Mouse (Mus musculus) urinary bladder, adult 18-20 months (tissue): ENCODE results near the gene Mfsd4b1.
"Not testable (repeated sequence)": the region's sequence is repeated elsewhere in the genome, so short reads cannot be mapped to it uniquely, and the experiment has no call there.

Experiments used
- DNase-seq, 2 experiments: peaks; one replicate each; pipeline ENCODE4 v3.0.0; 2022; ENCODE audit warnings: low spot score in 2 of 2, mixed read lengths in 2 of 2

Gene Mfsd4b1

DNA sequence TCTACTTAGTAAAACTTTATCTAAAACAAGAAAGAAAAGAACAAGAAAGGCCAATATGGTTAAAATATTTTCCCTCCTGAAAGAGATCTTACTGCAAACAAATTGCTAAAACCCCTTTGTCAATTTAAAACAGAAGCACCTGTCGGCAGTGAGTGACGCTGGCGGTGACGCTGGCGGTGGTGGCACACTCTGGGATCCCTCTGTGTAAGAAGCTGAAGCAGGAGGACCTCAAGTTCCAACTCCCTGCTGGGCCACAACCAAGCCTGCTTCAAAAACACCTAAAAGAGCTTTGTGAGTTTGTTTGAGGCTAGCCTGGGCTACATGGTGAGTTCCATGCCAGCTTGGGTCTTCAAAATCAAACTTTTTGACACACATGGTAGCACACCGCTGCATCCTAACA is 9.9 kb upstream of the Mfsd4b1 start:
- no peak for DNase-seq

DNA sequence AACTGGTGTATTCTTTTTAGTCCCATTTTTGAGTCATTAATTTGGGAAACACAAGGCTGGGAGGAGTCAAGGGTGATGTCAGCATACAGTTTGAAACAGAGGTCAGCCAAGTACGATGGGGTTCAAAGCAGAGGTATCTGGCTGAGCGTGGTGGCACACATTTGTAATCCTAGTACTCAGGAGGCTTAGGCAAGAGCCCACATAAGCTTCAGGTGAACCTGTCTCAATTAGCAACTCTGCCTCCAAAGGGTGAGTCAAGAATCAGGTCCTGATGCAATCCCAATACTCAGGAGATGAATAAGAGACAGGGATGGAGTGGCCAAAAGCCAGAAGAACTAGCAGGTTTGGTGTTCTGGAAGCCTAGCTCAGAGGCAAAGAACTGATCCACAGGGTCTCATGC is 7.8 kb upstream of the Mfsd4b1 start:
- no peak for DNase-seq

DNA sequence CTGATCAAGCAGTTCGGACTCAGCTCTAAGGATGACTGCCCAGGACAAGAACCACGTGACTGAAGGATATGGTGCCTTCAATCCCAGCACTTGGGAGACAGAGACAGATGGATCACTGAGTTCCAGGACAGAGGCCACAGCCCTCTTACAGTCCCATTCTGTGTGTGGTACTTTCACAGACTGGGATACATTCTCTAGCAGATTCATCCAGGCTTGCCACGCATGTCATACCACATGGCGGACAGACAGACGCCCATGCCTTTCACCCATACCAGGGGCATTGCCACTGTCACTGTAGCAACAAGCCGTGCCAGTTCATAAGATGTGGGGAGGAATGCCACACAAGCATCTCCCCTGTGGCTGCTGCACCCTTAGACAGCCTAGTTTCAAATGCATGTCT is 5.6 kb upstream of the Mfsd4b1 start:
- no peak for DNase-seq

DNA sequence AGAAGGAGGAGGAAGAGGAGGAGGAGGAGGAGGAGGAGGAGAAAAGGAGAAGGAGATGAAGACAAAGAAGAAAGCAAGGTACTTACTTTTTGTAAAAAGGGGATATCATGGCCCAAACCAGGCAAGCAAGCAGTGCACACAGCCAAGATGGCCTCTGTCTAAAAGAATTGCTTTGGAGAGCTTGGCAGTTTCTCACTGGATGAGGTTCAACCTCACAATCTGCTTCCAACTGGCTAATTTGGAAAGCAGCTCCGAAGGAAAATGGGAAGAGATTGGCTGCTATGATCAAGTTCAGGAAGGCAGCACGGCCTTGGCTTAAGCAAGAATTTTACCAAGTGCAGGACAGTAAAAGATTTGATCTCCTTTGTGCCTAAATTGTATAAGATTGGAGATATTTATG is 4.5 kb upstream of the Mfsd4b1 start:
- DNase-seq = no peak

DNA sequence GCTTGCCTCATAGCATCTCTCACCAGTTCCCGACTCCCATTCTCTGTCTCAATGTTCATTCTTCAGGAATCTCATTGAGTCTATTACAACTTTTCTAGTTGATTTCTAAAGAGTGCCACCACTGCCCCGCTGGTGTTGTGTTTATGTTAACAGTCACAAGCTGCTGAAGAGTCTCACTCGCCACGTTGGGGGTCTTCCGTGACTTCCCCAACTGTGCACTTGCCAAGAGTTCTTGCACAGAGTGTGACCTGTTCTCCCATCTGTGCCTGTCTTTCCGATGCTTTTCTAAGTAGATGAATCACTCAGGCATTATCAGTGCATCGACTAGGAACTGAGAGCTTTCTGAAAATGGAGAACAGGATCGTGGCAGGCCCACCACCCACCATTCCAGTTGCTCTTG is 3.0 kb upstream of the Mfsd4b1 start:
- no peak for DNase-seq

DNA sequence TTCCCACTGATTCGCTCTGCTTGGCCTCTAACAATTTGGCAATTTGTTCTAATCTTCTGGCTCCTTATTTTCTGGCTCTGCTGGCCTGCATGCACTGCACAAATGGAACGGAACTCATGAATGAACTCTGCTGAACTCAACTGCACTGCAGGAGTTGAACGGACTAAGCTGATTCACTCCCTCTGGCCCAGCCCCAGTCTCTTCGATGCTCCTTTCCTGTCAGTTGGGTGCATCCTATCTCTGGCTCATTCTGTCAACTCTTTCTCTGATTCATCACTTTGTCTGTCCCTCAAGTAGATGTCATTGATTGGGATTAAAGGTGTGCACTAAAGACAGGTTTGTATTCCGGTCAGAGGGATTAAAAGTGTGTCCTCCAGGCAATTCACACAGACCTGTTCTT is 1.5 kb upstream of the Mfsd4b1 start:
- DNase-seq = no peak

DNA sequence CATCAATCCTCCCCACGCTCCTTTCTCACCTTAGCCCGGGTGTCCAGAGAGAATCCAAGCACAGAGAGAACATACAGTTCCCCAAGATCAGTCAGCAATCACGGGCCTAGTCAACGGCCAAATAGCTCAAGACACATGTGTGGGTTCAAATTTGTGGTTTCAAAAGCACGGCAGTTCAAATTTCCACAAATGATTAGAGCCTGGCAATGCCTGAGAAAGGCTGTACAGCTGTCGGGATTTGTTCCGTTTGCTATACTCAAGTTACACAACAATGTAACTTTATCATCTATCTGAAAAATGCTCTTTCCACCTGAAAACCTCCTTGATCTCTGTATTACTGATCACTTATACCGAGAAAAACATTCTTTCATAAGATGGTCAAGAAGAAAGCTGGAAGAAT is 492 bp upstream of the Mfsd4b1 start:
- no peak for DNase-seq

DNA sequence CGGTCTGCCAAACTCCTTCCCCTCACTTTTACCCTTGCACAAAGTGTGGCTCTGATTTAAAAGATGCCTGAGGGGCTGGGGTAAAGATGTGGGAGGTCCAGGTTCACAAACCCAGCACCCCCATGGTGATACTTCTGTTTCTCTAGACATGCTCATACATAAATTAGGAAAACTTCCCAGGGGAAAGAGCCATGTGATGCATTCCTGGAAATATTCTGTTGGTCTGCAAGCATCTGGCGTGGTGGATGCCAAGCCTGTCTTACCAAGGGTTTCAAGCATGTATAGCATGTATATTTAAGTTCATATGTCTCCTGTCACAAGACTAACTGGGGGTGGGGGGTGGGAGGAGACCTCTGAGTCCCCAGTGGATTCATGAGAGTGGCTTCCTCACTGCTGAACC is 4.7 kb downstream of the Mfsd4b1 start:
- no peak for DNase-seq

DNA sequence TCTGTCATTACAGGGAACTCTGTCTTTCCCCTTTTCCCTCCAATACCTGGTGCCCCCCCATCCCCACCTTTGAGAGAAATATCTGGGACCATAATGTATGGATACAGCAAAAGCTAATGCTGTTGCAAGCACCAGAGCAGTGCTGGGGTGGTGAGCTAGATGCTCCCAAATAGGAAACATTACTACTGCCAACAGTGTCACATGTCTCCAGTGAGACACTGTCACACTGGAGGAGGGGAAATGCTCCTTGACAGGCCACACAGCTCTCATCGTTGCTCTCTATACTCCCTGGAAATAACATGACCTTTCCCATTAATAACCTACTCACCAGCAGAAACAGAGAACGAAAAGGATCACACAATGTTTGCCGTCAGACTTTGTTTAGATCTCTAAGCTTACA is 5.6 kb downstream of the Mfsd4b1 start:
- no peak for DNase-seq

DNA sequence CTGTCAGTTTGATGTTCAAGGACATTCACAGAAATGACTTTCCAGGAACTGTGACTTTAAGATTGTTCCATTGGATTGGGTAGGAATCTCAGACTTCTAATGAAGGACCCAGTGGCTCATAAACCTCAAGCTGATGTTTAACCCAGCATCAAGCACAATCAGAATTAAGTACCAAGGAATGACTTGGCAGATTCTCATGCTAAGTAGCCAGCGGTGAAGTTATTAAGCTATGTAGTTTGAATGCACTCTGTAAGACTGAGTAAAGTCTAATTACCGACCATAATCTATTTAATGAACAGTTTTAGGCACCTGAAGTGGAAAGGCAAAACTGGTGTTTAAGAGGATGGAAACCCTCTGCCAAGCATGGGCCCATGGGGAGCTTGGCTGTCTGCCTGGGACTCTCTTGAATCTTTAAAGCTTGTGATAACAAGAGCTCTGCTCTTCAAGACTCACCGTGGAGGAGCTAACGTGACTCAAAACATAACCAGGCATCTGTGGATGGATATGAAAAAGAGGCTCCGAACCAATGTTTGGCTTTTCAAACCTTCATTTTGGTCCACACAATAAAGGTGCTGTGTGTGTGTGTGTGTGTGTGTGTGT is 6.7 kb downstream of the Mfsd4b1 start:
- no peak for DNase-seq

DNA sequence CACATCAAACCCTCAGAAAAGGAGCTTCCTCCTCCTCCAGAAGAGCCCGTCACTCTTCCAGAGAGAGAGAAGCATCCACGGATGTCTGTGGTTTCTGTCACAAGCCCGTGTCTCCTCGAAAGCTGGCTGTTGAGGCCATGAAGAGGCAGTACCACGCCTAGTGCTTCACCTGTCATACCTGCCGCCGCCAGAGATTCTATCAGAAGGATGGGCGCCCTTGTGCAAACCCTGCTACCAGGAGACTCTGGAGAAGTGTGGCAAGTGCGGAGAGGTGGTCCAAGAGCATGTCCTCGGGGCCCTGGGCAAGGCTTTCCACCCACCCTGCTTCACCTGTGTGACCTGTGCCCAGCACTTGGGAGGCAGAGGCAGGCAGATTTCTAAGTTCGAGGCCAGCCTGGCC is 15.5 kb downstream of the Mfsd4b1 start:
- DNase-seq = no peak

DNA sequence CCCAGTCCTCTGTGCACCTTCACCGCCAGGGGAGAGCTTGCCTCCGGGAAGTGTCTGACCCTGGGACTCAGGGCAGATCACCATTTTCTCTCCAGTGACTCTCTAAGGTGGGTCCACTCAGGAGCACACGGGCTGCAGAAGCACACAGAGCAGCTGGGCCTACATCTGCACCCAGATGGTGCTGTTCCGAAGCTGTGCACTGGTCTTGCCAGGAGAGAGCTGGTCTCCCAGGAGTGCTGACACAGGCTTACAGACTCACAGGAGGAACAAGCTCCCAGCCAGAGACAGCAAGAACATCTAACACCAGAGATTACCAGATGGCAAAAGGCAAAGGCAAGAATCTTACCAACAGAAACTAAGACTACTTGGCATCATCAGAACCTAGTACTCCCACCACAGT is 16.2 kb downstream of the Mfsd4b1 start:
- DNase-seq = not testable (repeated sequence)

DNA sequence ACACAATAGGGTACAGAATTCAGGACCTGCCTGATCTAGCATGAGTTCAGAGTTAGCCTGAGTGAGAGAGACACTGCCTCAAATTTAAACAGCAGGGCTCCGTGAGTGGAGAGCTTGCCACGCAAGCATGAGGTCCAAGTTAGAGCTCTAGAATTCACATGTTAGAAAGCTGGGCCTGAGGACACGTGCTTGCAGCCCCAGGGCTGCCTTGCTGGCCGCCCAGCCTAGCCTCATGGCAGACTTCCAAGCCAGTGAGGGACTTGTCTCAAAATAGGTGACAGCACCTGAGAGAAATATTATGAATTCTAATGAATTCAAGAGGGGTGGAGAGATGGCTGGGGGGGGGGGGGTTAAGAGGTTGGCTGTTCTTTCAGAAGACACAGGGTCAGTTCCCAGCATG is 17.1 kb downstream of the Mfsd4b1 start:
- DNase-seq = no peak

DNA sequence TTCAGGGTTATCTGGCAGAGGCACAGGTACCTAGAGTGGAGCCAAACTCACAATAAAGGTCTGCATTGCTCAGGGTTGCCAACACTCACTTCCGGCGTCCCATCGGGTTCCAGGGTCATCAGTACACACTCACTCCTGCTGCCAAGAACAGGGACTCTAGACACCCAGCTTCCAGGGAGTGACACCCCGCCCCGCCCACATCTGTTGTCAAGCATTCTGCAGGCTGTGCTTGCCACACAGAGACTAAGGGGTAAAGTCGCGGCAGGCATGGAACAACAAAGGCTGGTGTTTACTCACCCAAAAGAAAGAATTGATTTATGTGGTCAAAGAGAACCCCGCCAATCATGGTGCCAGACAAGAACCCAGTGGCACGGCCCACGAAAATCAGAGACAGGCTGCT is 18.1 kb downstream of the Mfsd4b1 start:
- peak in 1 of 2 experiments; percentile 6 for DNase-seq

DNA sequence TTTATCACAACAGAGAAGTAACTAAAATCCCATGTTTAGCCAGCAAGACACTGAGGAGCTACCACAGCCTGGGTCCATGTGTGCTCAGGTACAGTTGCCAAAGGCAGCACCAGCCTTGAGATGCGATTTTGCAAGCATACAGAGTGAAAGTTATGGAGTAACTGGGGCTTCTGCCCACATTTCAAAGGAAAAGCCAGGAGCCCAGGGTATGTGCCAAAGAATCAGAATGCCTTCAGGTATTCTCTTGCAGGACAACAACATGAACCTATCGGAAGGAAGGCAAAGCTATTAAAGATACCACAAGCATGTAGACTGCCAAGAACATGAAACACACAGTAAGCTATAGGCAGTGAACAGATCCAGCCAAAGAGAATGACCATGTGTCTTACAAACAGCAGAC is 24.3 kb downstream of the Mfsd4b1 start:
- no peak for DNase-seq

DNA sequence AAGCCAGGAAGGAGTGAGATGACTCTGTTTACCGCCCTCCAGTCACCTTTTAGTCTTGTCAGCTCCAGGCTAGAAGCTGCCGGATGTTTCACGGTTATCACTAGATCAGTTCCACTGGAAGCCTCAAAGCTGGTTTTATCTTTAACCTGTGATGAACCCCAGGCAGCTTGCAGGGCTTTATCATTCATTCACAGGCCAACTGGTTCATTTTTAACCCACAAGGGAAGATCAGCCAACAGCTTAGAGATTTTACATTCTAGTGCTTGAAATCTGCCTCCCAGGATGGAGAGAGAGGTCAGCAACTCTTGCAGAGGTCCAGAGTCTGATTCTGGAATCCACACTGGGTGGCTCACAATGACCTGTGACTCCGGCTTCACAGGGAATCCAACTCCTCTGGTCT is 33.9 kb downstream of the Mfsd4b1 start:
- no peak for DNase-seq

DNA sequence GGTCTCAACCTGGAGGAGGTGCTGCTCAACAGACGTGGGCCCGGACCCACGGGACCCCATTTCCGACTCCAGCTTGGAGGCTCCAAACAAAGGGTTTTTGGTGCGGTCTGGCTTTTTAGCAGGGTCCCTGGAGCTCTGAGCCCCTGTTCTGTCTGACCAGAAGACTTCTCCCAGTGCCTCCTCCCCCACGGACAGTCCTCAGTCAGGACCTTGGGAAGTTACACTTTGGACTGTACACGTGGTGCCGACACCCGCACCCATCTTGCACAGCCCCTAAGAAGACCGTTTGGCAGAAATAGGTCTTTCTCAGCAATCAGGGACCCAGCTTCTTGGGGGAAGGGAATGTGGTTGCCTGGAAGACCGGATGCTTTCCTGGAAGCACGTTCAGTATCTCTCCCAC is 38.6 kb downstream of the Mfsd4b1 start, which contains the start of gene Mfsd4b5:
Gene Mfsd4b5, minus strand, starts transcription at position 181 of the 400 bp plus-strand sequence.
- no peak for DNase-seq

DNA sequence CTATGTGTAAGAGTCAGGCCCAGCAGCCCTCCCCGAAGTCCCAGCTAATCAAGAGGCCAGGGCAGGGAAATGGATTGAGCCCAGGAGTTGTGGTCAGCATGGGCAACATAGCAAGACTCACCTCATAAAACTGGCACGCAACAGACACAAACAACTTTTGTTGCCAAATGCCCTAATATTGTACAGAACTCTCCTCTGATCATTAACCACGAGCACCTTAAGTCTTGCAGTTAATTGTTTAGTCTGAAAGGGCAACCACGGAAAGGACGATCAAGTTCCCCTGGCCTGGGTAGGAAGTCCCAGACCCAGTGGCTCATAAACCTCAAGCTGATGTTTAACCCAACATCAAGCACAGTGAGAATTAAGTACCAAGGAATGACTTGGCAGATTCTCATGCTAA is 42.5 kb downstream of the Mfsd4b1 start:
- no peak for DNase-seq

DNA sequence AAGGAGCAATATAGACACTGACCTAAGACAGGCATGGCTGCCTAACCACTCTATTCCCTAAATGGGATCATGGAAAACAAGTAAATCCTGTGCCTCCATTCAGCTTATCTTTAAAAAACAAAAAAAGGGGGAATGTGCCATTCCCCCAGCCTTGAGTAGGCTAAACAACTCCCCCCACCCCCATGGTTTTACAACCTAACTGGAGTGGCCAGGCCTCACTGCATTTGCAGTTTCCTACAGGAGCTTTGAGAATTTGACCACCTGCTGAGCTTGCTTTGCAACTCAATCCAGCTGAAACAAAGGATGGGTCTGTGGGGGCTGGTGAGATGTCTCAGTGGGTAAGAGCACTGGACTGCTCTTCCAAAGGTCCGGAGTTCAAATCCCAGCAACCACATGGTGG is 46.8 kb downstream of the Mfsd4b1 start:
- DNase-seq = no peak

DNA sequence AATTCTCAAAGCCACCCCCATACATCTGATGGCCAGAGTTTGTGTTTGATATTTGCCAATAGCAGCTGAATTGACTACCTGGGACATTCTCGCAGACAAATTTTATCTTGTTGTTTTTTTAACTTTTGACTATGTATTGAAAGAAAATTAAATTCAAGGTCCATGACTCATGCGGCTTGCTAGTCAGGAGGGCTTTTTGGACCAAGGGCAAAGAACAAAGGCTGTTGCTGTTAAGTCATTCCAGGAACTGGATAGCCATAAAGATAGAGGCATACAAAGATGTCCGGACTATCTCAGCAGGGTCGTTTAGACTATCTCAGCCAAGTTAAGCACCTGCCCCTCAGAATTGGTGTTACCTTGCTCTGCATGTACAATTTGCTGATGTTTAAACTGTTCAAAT is 47.7 kb downstream of the Mfsd4b1 start:
- no peak for DNase-seq

DNA sequence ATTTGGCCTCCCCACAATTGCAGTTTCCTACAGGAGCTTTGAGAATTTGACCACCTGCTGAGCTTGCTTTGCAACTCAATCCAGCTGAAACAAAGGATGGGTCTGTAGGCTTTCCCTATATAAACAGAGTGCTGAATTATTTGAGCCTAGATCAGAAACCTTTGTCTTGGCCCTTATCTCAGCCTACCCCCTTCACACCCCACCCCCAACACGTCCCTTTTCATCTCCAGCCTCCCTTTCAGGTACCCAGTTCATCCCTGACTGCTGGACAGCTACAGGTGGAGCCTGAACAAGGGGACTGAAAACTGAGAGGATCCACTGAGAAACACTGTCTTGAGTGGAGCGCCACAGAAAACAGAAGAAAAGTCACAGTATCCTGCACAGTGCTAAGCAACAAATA is 49.3 kb downstream of the Mfsd4b1 start:
- no peak for DNase-seq

DNA sequence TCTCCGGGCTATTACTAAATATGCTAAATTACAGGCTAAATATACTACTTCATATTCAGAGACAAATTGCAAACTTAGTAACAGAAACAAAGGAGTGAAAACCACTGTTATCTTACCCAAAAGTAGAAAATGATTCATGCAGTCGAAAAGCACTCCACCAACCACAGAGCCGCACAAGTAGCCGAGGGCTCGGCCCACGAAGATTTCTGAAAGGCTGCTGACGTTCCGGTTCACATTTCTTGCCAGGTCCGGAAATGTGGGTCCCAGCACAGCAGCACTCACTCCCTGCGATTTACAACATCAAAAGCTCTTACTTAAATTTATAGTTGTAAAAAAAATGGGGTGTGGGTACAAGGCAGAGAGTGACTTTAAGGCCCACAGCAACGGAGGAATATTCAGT is 50.1 kb downstream of the Mfsd4b1 start:
- no peak for DNase-seq

DNA sequence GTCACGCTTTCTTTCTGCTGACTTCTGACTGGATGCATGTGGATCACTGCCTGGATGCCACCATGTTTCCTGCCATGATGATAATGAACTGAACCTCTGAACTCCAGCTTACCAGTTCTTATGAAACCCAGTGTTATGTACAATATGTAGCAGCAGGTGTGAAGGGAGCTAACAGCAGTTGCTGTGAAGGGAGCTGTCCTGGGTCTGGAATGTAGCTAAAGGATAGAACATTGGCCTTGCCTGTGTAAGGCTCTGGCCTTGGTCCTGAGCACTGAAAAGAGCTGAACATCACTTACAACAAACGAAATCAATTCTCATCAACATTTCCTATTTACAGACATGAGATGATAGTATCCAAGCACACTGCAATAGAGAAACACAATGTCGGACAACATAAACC is 57.6 kb downstream of the Mfsd4b1 start:
- no peak for DNase-seq

DNA sequence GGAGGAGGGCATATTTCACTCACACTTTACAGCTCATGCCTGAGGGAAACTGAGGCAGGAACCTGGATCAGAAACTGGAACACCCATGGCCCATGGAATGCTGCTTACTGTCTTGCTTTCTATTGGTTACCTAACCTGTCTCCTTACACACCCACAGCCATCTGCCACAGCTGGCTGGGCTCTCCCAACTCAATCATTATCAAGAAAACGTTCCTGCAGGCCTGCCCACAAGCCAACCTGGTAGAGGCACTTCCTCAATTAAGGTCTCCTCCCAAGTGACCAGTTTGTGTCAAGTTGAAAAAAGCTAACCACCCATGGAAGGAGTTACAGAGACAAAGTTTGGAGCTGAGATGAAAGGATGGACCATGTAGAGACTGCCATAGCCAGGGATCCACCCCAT is 63.2 kb downstream of the Mfsd4b1 start:
- no peak for DNase-seq

DNA sequence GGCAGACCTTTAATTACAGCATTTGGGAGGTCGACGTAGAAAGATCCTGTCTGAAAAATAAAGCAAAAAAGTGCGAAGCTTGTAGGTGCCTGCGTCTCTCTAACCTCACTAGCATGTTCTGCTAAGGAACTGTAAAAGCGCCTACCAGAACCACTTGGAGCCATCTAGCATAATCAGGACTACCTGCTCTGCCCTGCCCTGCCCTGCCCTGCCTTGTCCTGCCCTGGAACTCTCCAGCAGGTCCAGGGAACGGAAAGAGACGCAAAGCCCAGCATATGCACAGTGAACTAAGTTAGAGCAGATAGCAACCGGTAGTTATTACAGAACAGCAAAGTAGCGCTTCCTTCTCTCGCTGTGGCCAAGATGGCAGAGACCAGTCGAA is 64.6 kb downstream of the Mfsd4b1 start:
- DNase-seq = no peak
